Mouse (Mus musculus) limb, embryonic 10.5 days (tissue): ENCODE results near the gene Gm17654. TPM values are rescaled to one million over a fixed set of nuclear protein-coding genes. Genes with fewer than 3 reads are reported as not detected.
"Not testable (repeated sequence)": the region's sequence is repeated elsewhere in the genome, so short reads cannot be mapped to it uniquely, and the experiment has no call there.

Source experiments
- DNase-seq: peaks from one replicate; pipeline ENCODE4 v3.0.0-alpha.2; 2017; ENCODE audit warnings: low spot score
- H3K27ac ChIP-seq: fragments of 300-500 bp; sonication (generic); 2 replicates; pipeline ENCODE4 v1.5.1; 2016; ENCODE audit warnings: mild to moderate bottlenecking
- H3K27me3 ChIP-seq: fragments of 300-500 bp; sonication (generic); 2 replicates; pipeline ENCODE4 v1.6.1; 2016; ENCODE audit warnings: low read depth, mild to moderate bottlenecking; ENCODE audit not compliant: poor library complexity, severe bottlenecking
- H3K36me3 ChIP-seq: fragments of 300-500 bp; sonication (generic); 2 replicates; pipeline ENCODE4 v1.6.1; 2016; ENCODE audit warnings: mild to moderate bottlenecking, moderate library complexity
- H3K4me1 ChIP-seq: fragments of 300-500 bp; sonication (generic); 2 replicates; pipeline ENCODE4 v1.6.1; 2016
- H3K4me3 ChIP-seq: fragments of 300-500 bp; sonication (generic); 2 replicates; pipeline ENCODE4 v1.5.1; 2016; ENCODE audit warnings: mild to moderate bottlenecking, moderate library complexity
- H3K9me3 ChIP-seq: fragments of 300-500 bp; sonication (generic); replicated peaks from 2 replicates; pipeline ENCODE4 v1.6.1; 2016; ENCODE audit warnings: mild to moderate bottlenecking
- WGBS: fragments of 180-500 bp; shearing (Covaris S2); methylation state at CpG from one replicate; pipeline ENCODE4 v1.1.7; 2016; 5-methylcytosine and 5-hydroxymethylcytosine counted together
- polyA plus RNA-seq: library from polyadenylated mRNA; unstranded; fragments of >200 nt; fragmentation: Nextera tagmentation; extraction: Ambion mirVana; gene quantifications from 2 replicates; pipeline ENCODE4 v1.2.1, GENCODE M21; 2016

Gm17654 gene
- polyA plus RNA-seq: not detected in 2 replicates

DNA sequence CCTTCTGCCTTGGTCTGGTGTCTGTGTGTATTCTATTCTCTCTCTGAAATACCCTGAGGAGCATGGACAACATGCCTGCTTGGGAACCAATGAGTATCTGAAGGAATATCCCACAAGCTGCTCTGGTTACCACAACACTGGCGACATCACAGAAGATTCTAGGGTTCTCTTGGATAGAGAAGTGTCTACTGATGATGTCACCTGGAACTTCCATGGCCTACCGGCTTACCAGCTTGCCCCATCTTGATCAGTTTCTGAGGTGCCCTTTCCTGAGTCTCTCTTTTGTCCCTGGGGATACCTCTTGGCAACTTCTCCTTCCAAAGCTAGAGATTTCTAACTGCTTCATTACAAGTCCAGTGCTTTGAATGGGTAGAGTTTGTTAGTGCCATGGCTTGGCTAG is at the start of gene Gm17654:
Gene Gm17654 (minus strand): TSS at position 101 of the 400 bp plus-strand sequence.
- not testable (repeated sequence) for H3K4me1 ChIP-seq, H3K36me3 ChIP-seq, DNase-seq, H3K4me3 ChIP-seq, H3K9me3 ChIP-seq, H3K27ac ChIP-seq, H3K27me3 ChIP-seq
- WGBS: 84% methylated on average over 1 of the region's 2 CpGs

DNA sequence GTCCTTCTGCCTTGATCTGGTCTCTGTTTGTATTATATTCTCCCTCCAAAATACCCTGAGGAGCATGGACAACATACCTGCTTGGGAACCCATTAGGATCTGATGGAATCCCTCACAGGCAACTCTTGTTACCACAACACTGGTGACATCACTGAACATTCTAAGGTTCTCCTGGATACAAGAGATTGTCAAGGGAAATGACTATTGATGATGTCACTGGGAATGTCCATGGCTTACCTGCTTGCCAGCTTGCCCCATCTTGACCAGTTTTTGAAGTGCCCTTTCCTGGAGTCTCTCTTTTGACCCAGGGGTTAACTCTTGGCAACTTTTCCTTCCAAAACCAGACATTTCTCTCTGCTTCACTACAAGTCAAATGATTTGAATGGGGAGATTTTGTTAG is 29.0 kb upstream of the Gm17654 start, which contains the start of gene Gm10375:
Gene Gm10375 (minus strand): TSS at position 101 of the 400 bp plus-strand sequence.
- H3K9me3 ChIP-seq, DNase-seq, H3K27ac ChIP-seq, H3K27me3 ChIP-seq, H3K36me3 ChIP-seq, H3K4me1 ChIP-seq, H3K4me3 ChIP-seq: not testable (repeated sequence)

DNA sequence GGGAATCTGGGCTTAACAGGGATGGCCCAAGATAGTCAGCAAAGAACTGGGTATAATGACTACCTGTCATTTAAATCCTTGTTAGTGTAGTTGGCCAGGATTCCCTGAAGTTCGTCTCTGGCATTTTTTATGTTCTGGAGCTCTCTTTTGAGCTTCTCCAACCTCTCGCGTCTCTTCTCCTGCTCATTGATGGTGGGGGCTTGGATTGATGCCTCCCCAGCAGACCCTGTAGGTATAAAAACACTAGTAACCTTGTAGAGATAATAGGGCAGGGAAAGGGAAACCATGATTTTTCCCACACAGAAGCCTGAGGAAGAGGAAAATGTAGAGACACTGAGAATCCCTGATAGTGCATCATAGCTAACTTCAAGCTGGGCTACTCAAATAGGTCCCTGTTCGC is 977 bp downstream of the Gm17654 start:
- not testable (repeated sequence) for DNase-seq
- WGBS: 86% methylated on average over 4 of the region's 4 CpGs

DNA sequence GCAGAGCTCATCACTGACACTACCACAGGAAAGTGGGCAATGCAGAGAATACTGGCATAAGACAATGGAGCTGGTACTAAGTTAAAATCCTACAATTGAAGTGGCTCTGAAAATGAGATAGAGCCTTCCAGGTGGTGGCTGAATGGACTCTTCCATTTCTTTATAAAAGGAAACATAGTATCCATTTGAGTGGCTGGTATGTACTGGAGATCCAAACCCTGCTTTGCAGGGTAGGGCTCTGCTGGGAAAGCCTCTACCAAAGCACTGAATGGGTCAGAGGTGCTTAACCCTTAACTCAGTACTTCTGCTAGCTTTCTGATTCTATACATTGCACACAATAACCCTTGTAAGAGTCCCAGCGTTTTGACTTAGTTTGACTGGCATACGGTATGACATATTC is 26.7 kb downstream of the Gm17654 start:
- WGBS: 81% methylated on average over 2 of the region's 2 CpGs
- H3K4me1 ChIP-seq, H3K4me3 ChIP-seq, H3K9me3 ChIP-seq, H3K27ac ChIP-seq, H3K27me3 ChIP-seq, DNase-seq, H3K36me3 ChIP-seq: not testable (repeated sequence)

More for the DNA sequence above, 977 bp downstream of the Gm17654 start:
- not testable (repeated sequence) for H3K27ac ChIP-seq, H3K4me1 ChIP-seq, H3K9me3 ChIP-seq, H3K4me3 ChIP-seq, H3K36me3 ChIP-seq, H3K27me3 ChIP-seq

DNA sequence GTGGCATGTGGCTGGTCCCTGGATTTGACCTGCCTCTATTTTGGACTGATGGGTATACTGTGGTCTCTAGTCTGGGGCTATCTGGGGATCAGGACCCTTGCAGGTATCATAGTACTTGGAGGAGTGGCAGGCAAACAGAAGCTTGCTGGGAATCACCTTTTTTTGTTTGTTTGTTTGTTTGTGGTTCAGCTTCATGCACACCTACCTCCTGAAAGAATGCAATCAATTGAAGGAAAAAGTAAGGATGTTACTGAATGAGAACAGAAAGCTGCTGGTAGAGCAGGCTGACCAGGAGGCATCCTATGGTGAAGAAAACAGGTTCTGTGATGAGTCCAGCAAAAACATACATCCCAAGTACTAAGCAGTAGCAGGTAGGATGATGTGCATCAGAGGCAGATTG is 32.7 kb downstream of the Gm17654 start:
- H3K4me3 ChIP-seq, H3K27ac ChIP-seq, H3K4me1 ChIP-seq, DNase-seq, H3K9me3 ChIP-seq, H3K36me3 ChIP-seq, H3K27me3 ChIP-seq: not testable (repeated sequence)

DNA sequence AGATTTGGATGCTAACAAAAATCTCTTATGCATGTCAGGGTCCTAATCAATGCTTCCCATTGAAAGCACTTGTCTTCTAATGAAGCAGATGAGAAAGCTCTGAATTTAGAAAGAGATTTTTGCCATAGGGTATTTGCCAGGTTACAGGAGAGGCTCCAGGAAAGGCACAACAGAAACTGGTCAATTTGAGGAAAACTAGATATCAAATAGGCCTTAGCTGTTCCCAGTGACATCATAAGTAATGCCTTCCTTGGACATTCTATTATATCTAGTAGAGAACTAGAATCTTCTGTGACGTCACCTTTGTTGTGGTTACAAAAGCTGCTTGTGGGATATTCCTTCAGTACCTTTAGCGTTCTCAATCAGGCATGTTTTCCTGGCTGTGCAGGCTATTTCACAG is 35.7 kb downstream of the Gm17654 start, which contains the start of gene Gm5799:
Gene Gm5799 (plus strand): TSS at position 301 of the 400 bp plus-strand sequence.
- WGBS: 91% methylated on average over 2 of the region's 2 CpGs
- H3K4me1 ChIP-seq, H3K9me3 ChIP-seq, H3K4me3 ChIP-seq, H3K27me3 ChIP-seq, H3K27ac ChIP-seq, DNase-seq, H3K36me3 ChIP-seq: not testable (repeated sequence)

DNA sequence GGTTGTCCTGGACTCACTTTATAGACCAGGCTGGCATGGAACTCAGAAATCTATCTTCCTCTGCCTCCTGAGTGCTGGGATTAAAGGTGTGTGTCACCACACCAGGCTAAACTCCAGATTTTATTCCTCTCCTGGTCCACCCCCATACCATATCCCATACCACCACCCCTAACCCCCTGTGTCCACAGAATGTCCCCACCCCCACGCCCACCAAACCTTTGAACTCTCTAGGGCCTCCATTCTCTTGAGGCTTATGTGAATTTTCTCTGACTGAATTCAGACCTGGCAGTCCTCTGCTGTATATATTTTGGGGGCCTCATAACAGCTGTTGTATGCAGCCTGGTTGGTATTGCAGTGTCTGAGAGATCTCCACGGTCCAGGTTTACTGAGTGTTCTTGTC is 40.8 kb downstream of the Gm17654 start:
- H3K4me1 ChIP-seq, H3K27me3 ChIP-seq, H3K36me3 ChIP-seq, H3K4me3 ChIP-seq, DNase-seq, H3K27ac ChIP-seq, H3K9me3 ChIP-seq: not testable (repeated sequence)
- WGBS: 80% methylated on average over 2 of the region's 2 CpGs

DNA sequence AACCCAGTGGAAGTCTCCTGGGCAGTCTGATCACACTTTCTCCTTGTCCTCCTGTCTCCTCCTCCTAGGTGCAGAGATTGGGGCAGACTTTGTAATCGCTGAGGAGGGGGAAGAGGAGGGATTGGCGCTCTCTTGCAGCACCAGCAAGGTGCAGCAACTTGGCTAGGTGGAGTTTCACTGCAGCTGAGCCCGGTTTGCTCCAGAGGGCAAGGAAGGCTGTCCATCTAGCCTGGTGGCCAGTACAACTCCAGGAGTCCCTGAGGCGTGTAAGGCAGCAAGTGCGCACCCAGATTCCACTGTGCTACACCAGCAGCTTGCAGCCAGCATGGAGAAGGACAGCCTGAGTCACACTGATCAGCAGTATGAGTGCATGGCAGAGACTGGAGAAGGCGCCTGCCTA is 46.6 kb downstream of the Gm17654 start:
- WGBS: 49% methylated on average over 6 of the region's 6 CpGs
- not testable (repeated sequence) for H3K36me3 ChIP-seq, H3K27me3 ChIP-seq, H3K27ac ChIP-seq, H3K4me3 ChIP-seq, H3K9me3 ChIP-seq, H3K4me1 ChIP-seq
- peak; percentile 38 for DNase-seq

DNA sequence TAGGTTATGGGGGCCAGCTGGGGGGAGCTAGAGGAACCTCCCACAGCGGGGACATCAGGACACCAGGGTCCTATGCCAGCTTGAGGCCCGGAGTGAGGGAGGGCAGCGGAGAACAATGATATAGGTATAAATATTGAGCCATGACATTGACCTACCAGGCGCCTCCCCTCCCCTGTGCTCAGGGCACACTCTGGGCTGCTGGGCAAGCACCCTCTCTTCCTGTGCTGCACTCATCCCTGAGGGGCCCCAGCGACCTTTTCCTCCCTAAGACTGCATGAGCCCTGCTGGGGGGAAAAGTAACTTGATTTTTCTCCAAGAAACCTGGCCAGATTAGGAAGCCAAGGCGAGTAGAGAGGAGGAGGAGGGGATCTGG is 46.9 kb downstream of the Gm17654 start:
- H3K27ac ChIP-seq, H3K36me3 ChIP-seq, H3K4me1 ChIP-seq, H3K4me3 ChIP-seq, H3K27me3 ChIP-seq, DNase-seq, H3K9me3 ChIP-seq: not testable (repeated sequence)
- WGBS: no CpG with 5 or more reads among the region's 6 CpGs

DNA sequence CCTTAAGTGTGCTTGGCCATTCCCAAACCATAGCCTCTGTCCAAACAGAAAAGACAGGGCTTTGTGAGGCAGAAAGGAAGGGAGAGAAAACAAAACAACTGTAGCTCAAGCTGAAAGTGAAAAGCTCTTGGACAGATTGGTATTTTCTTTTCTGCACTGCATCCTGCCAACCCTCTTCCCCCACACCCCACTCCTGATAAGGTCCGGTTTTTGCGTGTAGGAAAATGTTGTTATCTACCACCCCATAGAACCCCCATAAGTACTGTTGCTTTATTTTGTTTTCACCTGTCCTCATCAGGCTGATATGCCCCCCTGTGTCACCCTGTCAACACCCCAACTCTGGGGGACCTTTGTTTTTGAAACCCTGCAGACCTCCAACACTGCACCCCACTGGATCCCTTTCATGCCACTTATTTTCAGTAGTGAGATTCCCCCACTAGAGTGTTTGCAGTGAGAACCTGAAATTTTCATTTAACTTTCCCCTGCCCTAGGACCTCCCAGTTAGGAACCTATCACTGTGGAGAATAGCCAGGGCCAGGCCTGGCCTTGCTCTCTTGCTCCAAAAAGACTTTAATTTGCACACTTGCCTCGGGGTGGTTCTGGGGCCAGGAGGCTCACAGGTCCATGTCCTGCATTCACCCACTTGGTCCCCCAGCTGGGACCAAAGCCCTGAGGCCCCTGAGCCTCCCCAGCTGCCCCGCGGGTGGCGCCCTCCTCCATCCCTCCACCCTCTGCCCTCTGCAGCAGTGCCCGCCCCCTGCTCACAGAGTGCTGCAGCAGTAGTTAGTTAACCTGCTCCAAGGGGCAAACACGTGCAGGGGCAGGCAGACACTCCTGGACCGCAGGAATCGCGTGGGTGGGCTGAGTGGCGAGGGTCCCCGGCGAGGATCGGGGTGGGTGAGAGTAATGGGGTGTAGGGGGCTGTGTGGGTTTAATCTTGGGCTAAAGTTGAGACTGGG is 47.6 kb downstream of the Gm17654 start:
- WGBS: 32% methylated on average over 14 of the region's 15 CpGs
- H3K9me3 ChIP-seq, H3K27ac ChIP-seq, H3K4me3 ChIP-seq, H3K36me3 ChIP-seq, H3K4me1 ChIP-seq, H3K27me3 ChIP-seq: not testable (repeated sequence)
- peak; percentile 43 for DNase-seq

Other genes with a start within 250 kb of the Gm17654 start
- gene 1700001F09Rik, start 231.3 kb downstream of the Gm17654 start, polyA plus RNA-seq: not detected in 2 replicates
- not detected in 2 replicates for gene Gm8138, start 162.8 kb downstream of the Gm17654 start, polyA plus RNA-seq
- gene Gm5799, start 35.6 kb downstream of the Gm17654 start, polyA plus RNA-seq: not detected in 2 replicates
- not detected in 2 replicates for gene Gm10375, start 28.9 kb upstream of the Gm17654 start, polyA plus RNA-seq
- not detected in 2 replicates for gene Gm8165, start 98.1 kb upstream of the Gm17654 start, polyA plus RNA-seq
- gene Gm7324, start 118.7 kb upstream of the Gm17654 start, polyA plus RNA-seq: 1.5 and 1.7 TPM in 2 replicates
- not detected in 2 replicates for gene Gm16506, start 148.3 kb upstream of the Gm17654 start, polyA plus RNA-seq
- gene Gm6526, start 168.7 kb upstream of the Gm17654 start, polyA plus RNA-seq: not detected in 2 replicates
- gene Gm8180, start 205.6 kb upstream of the Gm17654 start, polyA plus RNA-seq: not detected in 2 replicates